Mouse (Mus musculus) cortical plate, adult 2 months (tissue): Measurements from ENCODE around the gene Slc25a10. TPM values are rescaled to one million over a fixed set of nuclear protein-coding genes. Genes with fewer than 3 reads are reported as not detected.
A peak's percentile ranks its signal among the peaks of the same experiment; 100 is the strongest.

ENCODE experiments used
- H3K27ac ChIP-seq: fragments of 200-500 bp; 2 replicates; pipeline ENCODE4 v1.5.1; 2012; ENCODE audit warnings: low read length, control low read depth, inconsistent platforms; ENCODE audit not compliant: insufficient read depth
- H3K4me1 ChIP-seq: fragments of 200-500 bp; 2 replicates; pipeline ENCODE4 v1.6.1; 2011; ENCODE audit warnings: low read length; ENCODE audit not compliant: control insufficient read depth, insufficient read depth
- H3K4me3 ChIP-seq: fragments of 200-500 bp; 2 replicates; pipeline ENCODE4 v1.5.1; 2011; ENCODE audit warnings: mild to moderate bottlenecking, low read length, control low read depth; ENCODE audit not compliant: insufficient read depth
- CTCF ChIP-seq: fragments of 200-500 bp; IDR thresholded peaks from 2 replicates; pipeline ENCODE4 v1.5.1; 2011; ENCODE audit warnings: mild to moderate bottlenecking, control low read depth, low read length; ENCODE audit not compliant: insufficient read depth; ENCODE audit errors: extremely low read depth
- POLR2A ChIP-seq: fragments of 200-500 bp; IDR thresholded peaks from 2 replicates; pipeline ENCODE4 v1.6.1; 2011; ENCODE audit warnings: mild to moderate bottlenecking, low read length, control low read depth; ENCODE audit not compliant: insufficient read depth; ENCODE audit errors: extremely low read depth
- polyA plus RNA-seq: library from polyadenylated mRNA; depleted of rRNA; stranded (reverse); fragments of >200 nt; gene quantifications from 2 replicates; pipeline ENCODE4 v1.2.3, GENCODE M21; 2012; rRNA removed

The Slc25a10 gene
- polyA plus RNA-seq, 1 experiment: 29.0 TPM

GRCm38 (mm10) chr11:120548214-120548613 lies 56.6 kb downstream of the Slc25a10 start:
- Histone ChIP-seq H3K4me1 (peaks cover 11% of the 10 kb centered on the region), H3K27ac (no peak overlapping the region), H3K4me3 (peak overlapping the region; percentile 96; the same call in 1 of the 2 replicates)
- TF ChIP-seq POLR2A (no peak), CTCF (no peak)

GRCm38 (mm10) chr11:120548786-120549167 lies 57.1 kb downstream of the Slc25a10 start:
- no peak overlapping the region for H3K27ac ChIP-seq
- peaks cover 11% of the 10 kb centered on the region for H3K4me1 ChIP-seq
- peak overlapping the region; percentile 96 for H3K4me3 ChIP-seq
- TF ChIP-seq CTCF (no peak), POLR2A (no peak)

Other genes with a start within 250 kb of the Slc25a10 start
- gene Actg1, start 143.3 kb upstream of the Slc25a10 start, polyA plus RNA-seq: 1,064 and 1,106 TPM in 2 replicates
- gene Fscn2, start 130.3 kb upstream of the Slc25a10 start, polyA plus RNA-seq: 0.28 and 0.67 TPM in 2 replicates
- gene Faap100, start 113.1 kb upstream of the Slc25a10 start, polyA plus RNA-seq: 22.8 and 23.9 TPM in 2 replicates
- gene Nploc4, start 54.1 kb upstream of the Slc25a10 start, polyA plus RNA-seq: 62.0 and 62.7 TPM in 2 replicates
- gene Tspan10, start 49.2 kb upstream of the Slc25a10 start, polyA plus RNA-seq: 0.15 TPM in 1 of 2 replicates, not detected in the other
- 0.59 and 0.81 TPM in 2 replicates for gene Pde6g, start 38.3 kb upstream of the Slc25a10 start, polyA plus RNA-seq
- gene Oxld1, start 33.8 kb upstream of the Slc25a10 start, polyA plus RNA-seq: 15.0 and 17.4 TPM in 2 replicates
- 27.6 and 28.5 TPM in 2 replicates for gene Ccdc137, start 33.7 kb upstream of the Slc25a10 start, polyA plus RNA-seq
- gene Arl16, start 24.2 kb upstream of the Slc25a10 start, polyA plus RNA-seq: 46.0 and 46.2 TPM in 2 replicates
- gene Mrpl12, start 7.2 kb upstream of the Slc25a10 start, polyA plus RNA-seq: 96.3 and 96.6 TPM in 2 replicates
- gene Gcgr, start 38.9 kb downstream of the Slc25a10 start, polyA plus RNA-seq: 0.13 TPM in 2 replicates
- 158 and 160 TPM in 2 replicates for gene Mcrip1, start 57.9 kb downstream of the Slc25a10 start, polyA plus RNA-seq
- gene Ppp1r27, start 59.3 kb downstream of the Slc25a10 start, polyA plus RNA-seq: not detected in 2 replicates
- gene P4hb, start 81.4 kb downstream of the Slc25a10 start, polyA plus RNA-seq: 88.9 and 91.2 TPM in 2 replicates
- 416 and 442 TPM in 2 replicates for gene Arhgdia, start 89.8 kb downstream of the Slc25a10 start, polyA plus RNA-seq
- gene Alyref, start 106.5 kb downstream of the Slc25a10 start, polyA plus RNA-seq: 42.1 and 46.9 TPM in 2 replicates
- gene Anapc11, start 106.6 kb downstream of the Slc25a10 start, polyA plus RNA-seq: 148 and 161 TPM in 2 replicates
- 0.58 and 1.1 TPM in 2 replicates for gene Npb, start 116.6 kb downstream of the Slc25a10 start, polyA plus RNA-seq
- gene Pcyt2, start 126.1 kb downstream of the Slc25a10 start, polyA plus RNA-seq: 281 and 289 TPM in 2 replicates
- gene Sirt7, start 133.4 kb downstream of the Slc25a10 start, polyA plus RNA-seq: 98.2 and 105 TPM in 2 replicates
- gene Mafg, start 141.8 kb downstream of the Slc25a10 start, polyA plus RNA-seq: 83.7 and 83.9 TPM in 2 replicates
- 2.2 and 3.6 TPM in 2 replicates for gene Pycr1, start 151.9 kb downstream of the Slc25a10 start, polyA plus RNA-seq
- 3.4 and 3.6 TPM in 2 replicates for gene Myadml2, start 156.3 kb downstream of the Slc25a10 start, polyA plus RNA-seq
- gene Notum, start 169.3 kb downstream of the Slc25a10 start, polyA plus RNA-seq: 6.8 and 7.1 TPM in 2 replicates
- gene Aspscr1, start 181.1 kb downstream of the Slc25a10 start, polyA plus RNA-seq: 46.2 and 46.8 TPM in 2 replicates
- gene Cenpx, start 221.9 kb downstream of the Slc25a10 start, polyA plus RNA-seq: 36.2 and 40.2 TPM in 2 replicates
- 114 and 137 TPM in 2 replicates for gene Lrrc45, start 222.1 kb downstream of the Slc25a10 start, polyA plus RNA-seq
- gene Rac3, start 229.6 kb downstream of the Slc25a10 start, polyA plus RNA-seq: 60.4 and 72.2 TPM in 2 replicates
- 20.5 and 21.3 TPM in 2 replicates for gene Dcxr, start 235.4 kb downstream of the Slc25a10 start, polyA plus RNA-seq
- 4.6 and 4.9 TPM in 2 replicates for gene Cbr2, start 240.3 kb downstream of the Slc25a10 start, polyA plus RNA-seq